Mouse (Mus musculus): ENCODE measurements at regions not wholly inside any gene's neighbourhood (a gene's known extent, or its start where the extent isn't known, plus 50 kb on each side); places are given as distances from the start of the nearest gene placed in this dataset.

DNA sequence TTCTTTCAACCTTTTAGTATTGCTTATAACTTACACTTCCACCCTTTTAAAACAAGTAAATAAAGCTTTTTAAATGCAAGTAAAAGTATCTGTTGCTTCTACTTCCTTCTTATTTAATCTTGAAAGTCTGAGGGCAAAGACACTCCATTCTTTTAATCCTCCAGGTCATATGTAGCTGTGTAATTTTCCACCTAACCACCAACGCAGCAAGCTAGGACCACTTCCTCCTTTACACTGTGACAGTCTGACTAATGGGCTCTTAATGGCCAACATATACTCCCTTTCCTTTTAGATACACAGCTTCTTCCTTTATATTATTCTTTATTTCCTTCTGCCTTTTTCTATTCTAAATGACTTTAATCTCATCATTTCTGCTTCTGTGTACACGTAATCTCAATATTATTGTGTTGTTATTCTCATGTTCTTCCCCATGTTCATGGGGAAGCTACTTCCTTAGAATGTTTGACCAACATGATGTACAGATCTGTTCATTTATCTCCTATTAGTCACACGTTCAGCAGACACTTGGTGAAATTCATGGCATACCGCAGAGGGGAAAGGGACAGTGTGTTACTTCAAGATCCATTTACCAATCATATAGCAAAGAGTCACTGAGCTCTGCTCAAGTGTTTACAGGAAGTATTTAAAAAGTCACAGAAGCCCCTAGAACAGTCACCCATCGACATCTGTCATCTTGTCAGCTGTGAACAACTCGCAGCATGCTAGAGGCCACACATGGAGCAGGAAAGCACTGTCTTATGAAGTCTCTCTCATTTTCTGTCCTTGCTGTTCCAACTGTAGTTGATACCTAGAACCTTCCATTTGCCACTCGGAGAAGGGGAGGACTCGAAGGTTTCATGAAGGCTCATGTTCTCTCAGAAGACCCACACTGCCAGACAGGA is 172.2 kb upstream of the Slc7a11 start:
- H3K4me3 ChIP-seq (ENCODE audit: inconsistent target), result no peak overlapping the region
- H3K27ac ChIP-seq, result no peak overlapping the region
- WGBS (ENCODE audit: missing documents), result 46% methylated on average over 8 of the region's 8 CpGs
- H3K79me2 ChIP-seq (ENCODE audit: inconsistent target), result no peaks in the 10 kb centered on the region
- H3K36me3 ChIP-seq (ENCODE audit: inconsistent target), result no peaks in the 10 kb centered on the region

DNA sequence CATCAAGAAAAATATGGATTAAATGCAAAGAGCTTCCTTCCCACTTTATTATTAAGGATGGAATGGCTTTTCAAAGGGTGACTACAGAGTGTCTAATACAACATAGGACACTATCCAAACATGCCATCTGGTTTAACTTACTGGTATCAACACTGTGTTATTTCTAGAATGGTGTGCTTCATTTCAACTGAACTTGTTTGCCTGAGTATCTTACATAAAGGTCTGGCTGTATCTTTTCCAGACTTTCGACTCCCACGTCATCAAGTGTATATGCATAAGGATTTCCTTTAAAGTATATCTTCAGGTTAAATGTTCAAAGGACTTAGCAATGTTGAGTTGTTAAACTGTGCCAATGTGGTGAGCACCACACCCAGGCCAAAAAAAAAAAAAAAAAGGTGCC is 169.6 kb upstream of the Slc7a11 start:
- no peaks in the 10 kb centered on the region for H3K36me3 ChIP-seq (ENCODE audit: inconsistent target)
- WGBS (ENCODE audit: missing documents), result 95% methylated on average over 2 of the region's 2 CpGs
- no peak overlapping the region for H3K27ac ChIP-seq

DNA sequence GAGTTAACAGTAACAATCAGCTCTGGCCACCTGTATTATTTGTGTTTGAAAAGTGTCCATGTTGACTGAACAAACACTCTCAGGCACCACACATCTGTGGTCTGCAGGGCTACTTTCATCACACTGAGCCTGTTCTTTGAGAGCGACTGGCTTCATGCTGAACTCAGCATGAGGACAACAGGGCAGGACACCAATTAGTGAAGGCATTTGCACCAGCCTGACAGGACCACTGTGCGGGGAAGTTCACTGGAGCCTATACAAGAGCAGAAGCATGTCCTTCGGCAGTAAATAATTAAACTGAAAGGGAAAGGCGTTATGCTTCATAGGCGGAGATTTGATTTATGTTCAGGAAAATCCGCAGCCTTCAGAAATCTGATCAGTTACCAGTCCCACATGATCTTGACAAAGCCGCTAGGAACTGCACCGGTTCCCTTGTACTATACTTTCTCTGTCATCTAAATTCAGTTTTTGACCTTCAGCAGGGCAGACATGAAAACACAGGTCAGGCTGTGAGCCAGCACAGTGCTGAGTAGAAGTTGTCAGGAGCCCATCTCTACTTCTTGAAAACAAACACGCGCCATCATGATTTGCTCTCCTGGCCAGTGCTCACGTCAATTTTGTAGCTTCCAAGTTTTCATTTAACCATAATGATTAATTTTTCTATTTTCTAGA is 166.1 kb upstream of the Slc7a11 start:
- H3K79me2 ChIP-seq (ENCODE audit: inconsistent target), result no peaks in the 10 kb centered on the region
- H3K36me3 ChIP-seq (ENCODE audit: inconsistent target), result no peaks in the 10 kb centered on the region
- no peak overlapping the region for H3K4me3 ChIP-seq (ENCODE audit: inconsistent target)
- no peak overlapping the region for H3K27ac ChIP-seq
- WGBS (ENCODE audit: missing documents), result 93% methylated on average over 10 of the region's 11 CpGs

More for the DNA sequence above, 169.6 kb upstream of the Slc7a11 start:
- Histone ChIP-seq H3K79me2 (ENCODE audit: inconsistent target) (no peaks in the 10 kb centered on the region), H3K4me3 (ENCODE audit: inconsistent target) (no peak overlapping the region)

DNA sequence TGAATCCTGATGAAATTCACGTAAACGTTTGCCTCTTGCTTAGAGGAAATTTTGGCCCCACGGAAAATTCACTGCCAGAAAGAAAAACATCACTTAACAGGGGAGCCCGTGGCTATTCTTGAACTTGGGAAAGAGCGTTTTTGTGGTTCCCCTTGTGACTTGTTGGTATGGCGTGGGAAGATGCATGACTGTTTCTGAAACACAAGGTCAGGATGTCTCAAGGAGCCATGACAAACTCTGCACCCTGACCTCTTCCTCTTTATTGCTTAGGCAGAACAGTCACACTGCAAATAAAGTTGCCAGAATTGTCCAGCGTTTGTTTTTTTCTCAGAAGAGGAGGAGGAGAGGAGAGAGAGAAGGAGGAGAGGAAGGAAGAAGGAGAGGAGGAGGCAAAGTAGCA is 164.3 kb upstream of the Slc7a11 start:
- Histone ChIP-seq H3K27ac (peak overlapping the region; percentile 35), H3K4me3 (ENCODE audit: inconsistent target) (no peak overlapping the region), H3K79me2 (ENCODE audit: inconsistent target) (no peaks in the 10 kb centered on the region), H3K36me3 (ENCODE audit: inconsistent target) (no peaks in the 10 kb centered on the region)
- 23% methylated on average over 7 of the region's 7 CpGs for WGBS (ENCODE audit: missing documents)

DNA sequence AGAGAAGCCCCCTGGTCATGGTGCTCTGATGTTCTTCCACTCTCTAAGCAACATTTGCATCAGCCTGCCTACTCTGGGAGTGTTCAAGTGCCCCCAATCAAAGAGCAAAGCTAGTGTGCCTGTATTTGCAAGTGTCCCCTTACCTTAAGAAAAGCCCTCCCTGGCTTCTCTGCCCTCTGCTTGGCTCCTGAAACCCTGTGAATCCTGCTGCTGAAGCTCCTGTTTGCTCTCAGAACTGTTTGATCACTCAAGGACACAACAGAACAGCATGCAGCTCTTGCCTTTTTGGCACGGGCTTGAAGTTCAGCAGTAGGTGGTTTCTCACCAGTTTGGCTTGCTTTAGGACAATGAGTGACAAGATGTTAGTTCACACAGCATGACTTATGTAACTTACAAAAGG is 163.6 kb upstream of the Slc7a11 start:
- Histone ChIP-seq H3K79me2 (ENCODE audit: inconsistent target) (no peaks in the 10 kb centered on the region), H3K36me3 (ENCODE audit: inconsistent target) (no peaks in the 10 kb centered on the region), H3K27ac (peak overlapping the region; percentile 35), H3K4me3 (ENCODE audit: inconsistent target) (no peak overlapping the region)
- 82% methylated on average over 1 of the region's 1 CpGs for WGBS (ENCODE audit: missing documents)

DNA sequence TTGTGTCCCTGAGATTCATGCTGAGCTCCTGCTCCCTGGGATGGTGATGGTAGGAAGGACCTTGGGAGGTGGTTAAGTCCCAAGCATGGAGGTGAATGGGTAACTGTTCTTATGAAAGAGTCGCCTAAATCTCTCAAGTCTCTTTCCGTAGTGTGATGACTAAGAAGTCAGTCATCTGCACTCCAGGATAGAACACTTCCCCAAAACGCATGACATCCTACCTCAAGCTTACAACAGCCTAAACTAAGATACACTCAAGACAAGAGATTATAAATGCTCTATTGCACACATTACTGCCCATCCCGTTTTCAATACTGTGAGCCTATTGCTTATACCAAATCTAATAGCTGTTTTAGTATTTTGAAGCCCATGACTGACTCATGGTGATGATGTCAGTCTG is 162.3 kb upstream of the Slc7a11 start:
- Histone ChIP-seq H3K4me3 (ENCODE audit: inconsistent target) (no peak overlapping the region), H3K36me3 (ENCODE audit: inconsistent target) (no peaks in the 10 kb centered on the region), H3K79me2 (ENCODE audit: inconsistent target) (no peaks in the 10 kb centered on the region), H3K27ac (peak overlapping the region; percentile 10; the same call in 1 of the 2 replicates)
- 16% methylated on average over 4 of the region's 4 CpGs for WGBS (ENCODE audit: missing documents)

DNA sequence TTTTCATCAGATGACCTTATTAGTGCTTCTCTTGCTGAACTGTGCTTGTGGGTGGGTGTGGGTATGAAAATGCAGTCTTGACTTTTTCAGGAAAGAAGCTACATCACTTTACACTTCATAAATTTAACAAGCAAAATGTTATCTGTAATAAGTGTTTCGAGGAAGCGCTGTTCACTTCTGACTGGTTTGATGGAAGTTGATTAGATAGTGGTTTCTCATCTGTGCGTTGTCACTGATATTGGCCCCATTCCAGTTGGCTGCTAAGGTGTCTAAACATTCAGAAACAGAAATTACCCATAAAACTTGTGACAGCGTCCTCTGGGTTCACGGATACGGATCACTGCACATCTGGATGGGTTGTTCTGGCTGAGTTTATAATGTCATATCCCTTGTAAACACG is 159.8 kb upstream of the Slc7a11 start:
- Histone ChIP-seq H3K4me3 (ENCODE audit: inconsistent target) (no peak overlapping the region), H3K27ac (no peak overlapping the region), H3K79me2 (ENCODE audit: inconsistent target) (no peaks in the 10 kb centered on the region), H3K36me3 (ENCODE audit: inconsistent target) (no peaks in the 10 kb centered on the region)
- 86% methylated on average over 7 of the region's 7 CpGs for WGBS (ENCODE audit: missing documents)

DNA sequence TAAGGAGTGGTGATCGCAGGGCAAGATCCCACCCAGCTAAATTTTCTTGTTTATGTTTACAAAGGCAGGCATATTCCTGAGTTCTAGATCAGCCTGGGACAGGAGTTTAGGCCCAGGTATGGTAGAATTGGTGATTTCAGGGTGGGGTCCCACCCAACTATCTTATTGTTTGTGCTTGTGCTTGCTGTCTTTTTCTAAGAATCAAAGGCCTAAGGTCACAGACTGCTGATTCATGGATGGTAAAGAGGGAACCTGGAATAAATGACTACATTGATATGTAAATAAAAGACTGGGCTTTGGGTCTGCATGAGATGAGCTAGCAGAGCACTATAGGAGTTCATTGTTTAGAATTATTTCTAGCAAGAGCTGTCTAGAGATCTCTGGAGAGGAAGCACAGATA is 152.3 kb upstream of the Slc7a11 start:
- no peaks in the 10 kb centered on the region for H3K79me2 ChIP-seq (ENCODE audit: inconsistent target)
- no peak overlapping the region for H3K27ac ChIP-seq
- H3K36me3 ChIP-seq (ENCODE audit: inconsistent target), result no peaks in the 10 kb centered on the region
- 95% methylated on average over 1 of the region's 1 CpGs for WGBS (ENCODE audit: missing documents)
- no peak overlapping the region for H3K4me3 ChIP-seq (ENCODE audit: inconsistent target)

DNA sequence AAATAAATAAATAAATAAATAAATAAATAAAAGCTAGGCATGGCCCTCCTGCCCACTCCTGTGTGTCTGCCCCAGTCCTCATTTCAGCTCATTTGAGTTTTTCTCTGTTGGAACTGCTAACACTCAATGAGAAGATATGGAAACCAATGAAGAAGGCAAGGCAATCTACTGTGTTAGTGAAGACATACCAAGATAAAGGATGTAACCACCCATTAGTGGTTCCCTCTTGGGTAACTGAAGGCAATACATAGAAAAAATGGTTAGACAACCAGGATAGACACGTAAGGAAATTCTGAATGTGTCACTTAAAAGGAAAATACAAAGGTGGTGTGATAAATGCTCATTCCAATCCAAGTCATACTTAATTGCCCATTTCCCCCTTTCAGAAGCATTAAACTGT is 140.9 kb upstream of the Slc7a11 start:
- Histone ChIP-seq H3K36me3 (ENCODE audit: inconsistent target) (no peaks in the 10 kb centered on the region), H3K79me2 (ENCODE audit: inconsistent target) (no peaks in the 10 kb centered on the region), H3K27ac (no peak overlapping the region), H3K4me3 (ENCODE audit: inconsistent target) (no peak overlapping the region)
- WGBS (ENCODE audit: missing documents), result 75% methylated on average over 1 of the region's 1 CpGs

DNA sequence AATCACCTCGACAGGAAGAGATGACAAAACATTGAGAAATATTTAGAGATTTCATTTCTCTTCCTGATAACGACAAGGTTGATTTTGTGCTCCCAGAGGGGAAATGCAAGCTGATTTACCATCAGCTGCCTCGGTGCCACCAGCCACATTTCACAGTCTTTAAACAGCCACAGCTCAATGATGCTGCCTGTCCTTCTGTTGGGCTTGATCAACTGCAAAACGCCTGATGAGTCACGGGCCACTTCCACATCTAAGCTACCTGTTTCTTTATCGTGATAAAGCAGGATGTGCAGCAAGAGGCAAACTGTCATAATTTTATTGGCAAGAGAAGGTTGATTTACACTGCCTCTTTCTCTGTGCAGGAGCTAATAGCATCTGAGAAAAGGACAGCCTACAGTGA is 140.1 kb upstream of the Slc7a11 start:
- Histone ChIP-seq H3K79me2 (ENCODE audit: inconsistent target) (no peaks in the 10 kb centered on the region), H3K36me3 (ENCODE audit: inconsistent target) (no peaks in the 10 kb centered on the region), H3K4me3 (ENCODE audit: inconsistent target) (no peak overlapping the region), H3K27ac (no peak overlapping the region)
- 12% methylated on average over 6 of the region's 6 CpGs for WGBS (ENCODE audit: missing documents)

DNA sequence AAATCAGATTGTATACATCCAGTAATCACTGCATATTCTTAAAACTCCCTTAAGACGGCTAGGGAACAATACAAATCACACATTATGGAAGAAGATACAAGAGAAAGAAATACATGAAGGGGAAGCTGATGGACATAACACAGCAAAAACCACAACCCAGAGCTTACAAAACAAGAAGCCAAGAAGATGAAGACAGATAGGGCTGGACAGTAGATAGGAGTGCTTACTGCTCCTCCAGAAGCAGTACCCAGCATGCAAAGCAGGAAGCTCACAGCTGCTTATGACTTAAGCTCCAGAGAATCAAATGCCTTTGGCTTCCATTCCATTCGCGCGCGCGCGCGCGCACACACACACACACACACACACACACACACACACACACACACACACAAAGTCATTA is 131.0 kb upstream of the Slc7a11 start:
- H3K79me2 ChIP-seq (ENCODE audit: inconsistent target), result no peaks in the 10 kb centered on the region
- 98% methylated on average over 9 of the region's 9 CpGs for WGBS (ENCODE audit: missing documents)
- no peak overlapping the region for H3K4me3 ChIP-seq (ENCODE audit: inconsistent target)
- no peaks in the 10 kb centered on the region for H3K36me3 ChIP-seq (ENCODE audit: inconsistent target)
- no peak overlapping the region for H3K27ac ChIP-seq

DNA sequence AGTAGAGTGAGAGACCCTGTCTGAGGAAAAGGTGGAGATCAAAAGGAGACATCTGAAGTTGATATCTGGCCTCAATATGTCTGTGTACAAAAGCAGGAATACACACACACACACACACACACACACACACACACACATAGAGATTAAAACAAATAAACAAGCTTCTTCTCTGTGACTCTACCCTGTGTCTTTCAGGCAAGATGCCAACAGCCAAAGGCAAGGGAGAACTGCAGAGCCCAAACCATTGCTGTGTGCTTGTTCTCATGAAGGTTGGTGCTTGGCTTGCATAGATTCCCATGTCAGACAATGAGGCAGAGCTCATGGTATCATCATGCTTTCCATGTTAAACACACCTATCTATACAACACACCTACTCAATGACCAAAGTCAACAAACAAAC is 126.6 kb upstream of the Slc7a11 start:
- Histone ChIP-seq H3K4me3 (ENCODE audit: inconsistent target) (no peak overlapping the region), H3K27ac (no peak overlapping the region), H3K36me3 (ENCODE audit: inconsistent target) (no peaks in the 10 kb centered on the region), H3K79me2 (ENCODE audit: inconsistent target) (no peaks in the 10 kb centered on the region)

DNA sequence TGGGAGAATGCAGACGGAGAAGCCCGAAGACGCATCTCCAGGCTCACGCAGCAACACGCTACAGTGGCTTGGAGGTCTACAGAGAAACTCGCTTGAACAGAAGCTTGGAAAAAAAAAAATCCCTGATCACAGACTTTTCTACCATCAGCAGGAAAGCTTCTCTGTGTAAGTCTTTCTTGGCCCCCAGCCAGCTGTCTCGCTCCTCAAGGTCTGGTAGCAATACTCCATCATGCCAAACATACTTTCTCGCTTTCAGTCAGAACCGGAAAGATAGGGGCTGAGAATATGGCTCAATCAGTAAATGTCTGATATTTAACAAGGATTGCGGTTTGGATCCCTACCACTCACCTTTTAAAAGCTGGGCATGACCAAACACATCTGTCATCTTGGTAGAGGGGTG is 126.2 kb upstream of the Slc7a11 start:
- Histone ChIP-seq H3K27ac (no peak overlapping the region), H3K79me2 (ENCODE audit: inconsistent target) (no peaks in the 10 kb centered on the region), H3K36me3 (ENCODE audit: inconsistent target) (no peaks in the 10 kb centered on the region), H3K4me3 (ENCODE audit: inconsistent target) (no peak overlapping the region)
- over 99% methylated on average over 10 of the region's 10 CpGs for WGBS (ENCODE audit: missing documents)

DNA sequence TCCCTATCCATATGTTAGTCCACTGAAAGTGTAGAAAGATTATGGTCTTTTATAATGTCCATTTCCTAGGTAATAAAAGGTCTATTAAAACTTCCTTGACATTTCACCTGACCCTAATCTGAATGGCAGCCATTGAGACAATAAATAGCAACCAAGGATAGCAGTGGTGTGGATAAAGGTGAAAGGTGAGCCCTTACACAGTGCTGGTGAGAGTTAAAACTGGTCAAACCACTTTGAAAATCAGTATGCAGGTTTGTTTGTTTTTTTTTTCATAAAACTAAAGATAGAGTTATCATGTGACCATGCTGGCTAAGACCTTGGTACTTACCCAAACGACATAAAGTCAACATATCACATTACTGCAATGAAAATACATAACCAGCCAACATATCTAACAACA is 110.7 kb upstream of the Slc7a11 start:
- no peak overlapping the region for H3K27ac ChIP-seq
- H3K4me3 ChIP-seq (ENCODE audit: inconsistent target), result no peak overlapping the region
- H3K79me2 ChIP-seq (ENCODE audit: inconsistent target), result no peaks in the 10 kb centered on the region
- WGBS (ENCODE audit: missing documents), result 70% methylated on average over 1 of the region's 1 CpGs
- no peaks in the 10 kb centered on the region for H3K36me3 ChIP-seq (ENCODE audit: inconsistent target)

DNA sequence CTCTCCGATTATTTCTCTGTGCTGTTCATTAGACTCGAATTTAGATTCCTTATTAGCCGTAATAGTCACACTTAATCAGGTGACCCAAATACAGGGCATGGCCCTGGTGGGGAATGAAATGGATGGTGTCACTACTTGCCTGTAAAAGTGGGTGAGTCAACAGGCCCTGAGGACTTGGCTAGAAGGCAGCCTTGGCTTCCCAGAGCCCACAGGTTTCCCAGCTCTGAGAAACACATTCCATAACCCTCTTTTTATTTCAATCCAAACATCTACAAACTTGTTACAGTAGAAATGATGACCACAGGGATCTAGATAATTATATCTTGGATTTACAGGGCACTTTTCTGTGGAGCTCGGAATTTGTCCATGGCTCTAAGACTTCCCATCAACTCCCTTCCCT is 105.2 kb upstream of the Slc7a11 start:
- 95% methylated on average over 4 of the region's 4 CpGs for WGBS (ENCODE audit: missing documents)

More for the DNA sequence above, 105.2 kb upstream of the Slc7a11 start:
- Histone ChIP-seq H3K36me3 (ENCODE audit: inconsistent target) (no peaks in the 10 kb centered on the region), H3K27ac (no peak overlapping the region), H3K4me3 (ENCODE audit: inconsistent target) (no peak overlapping the region), H3K79me2 (ENCODE audit: inconsistent target) (no peaks in the 10 kb centered on the region)

Data from macrophage (primary cell).